Mouse (Mus musculus) urinary bladder, postnatal 4 days (tissue): Measurements from ENCODE around the gene Med28.

Experiments
- DNase-seq, 2 experiments: peaks; one replicate each; pipeline ENCODE4 v3.0.0; 2021 to 2022; ENCODE audit warnings: low spot score in 2 of 2

The Med28 gene

GRCm38 (mm10) chr5:45519960-45520808 lies at the start of gene Med28:
TSS of gene Med28 (plus strand) at chr5:45520229.
- peak; percentile 92 to 96 for DNase-seq

GRCm38 (mm10) chr5:45472880-45473450 lies 47.1 kb upstream of the Med28 start:
- no peak for DNase-seq

- no peak for DNase-seq
Observed at GRCm38 (mm10) chr5:45473521-45473920, 46.5 kb upstream of the Med28 start.

GRCm38 (mm10) chr5:45474215-45474614 lies 45.8 kb upstream of the Med28 start:
- DNase-seq, result no peak

- no peak for DNase-seq
Observed at GRCm38 (mm10) chr5:45474758-45475157, 45.3 kb upstream of the Med28 start.

- no peak for DNase-seq
Observed at GRCm38 (mm10) chr5:45475771-45476170, 44.3 kb upstream of the Med28 start.

GRCm38 (mm10) chr5:45476288-45476687 lies 43.7 kb upstream of the Med28 start:
- no peak for DNase-seq

- DNase-seq, result no peak
Observed at GRCm38 (mm10) chr5:45477601-45478000, 42.4 kb upstream of the Med28 start.

- no peak for DNase-seq
Observed at GRCm38 (mm10) chr5:45480066-45480465, 40.0 kb upstream of the Med28 start.

GRCm38 (mm10) chr5:45481125-45481524 lies 38.9 kb upstream of the Med28 start:
- DNase-seq, result no peak

GRCm38 (mm10) chr5:45482607-45483006 lies 37.4 kb upstream of the Med28 start:
- DNase-seq, result no peak

GRCm38 (mm10) chr5:45483654-45484053 lies 36.4 kb upstream of the Med28 start:
- no peak for DNase-seq

GRCm38 (mm10) chr5:45491776-45492175 lies 28.3 kb upstream of the Med28 start:
- no peak for DNase-seq

GRCm38 (mm10) chr5:45493191-45494092 lies 26.6 kb upstream of the Med28 start, which contains the start of gene Lap3:
TSS of gene Lap3 (plus strand) at chr5:45493374.
- peak; percentile 99 for DNase-seq

GRCm38 (mm10) chr5:45494093-45494755 lies 25.8 kb upstream of the Med28 start:
- no peak for DNase-seq

- no peak for DNase-seq
Observed at GRCm38 (mm10) chr5:45495429-45495975, 24.5 kb upstream of the Med28 start.

GRCm38 (mm10) chr5:45496042-45496441 lies 24.0 kb upstream of the Med28 start:
- DNase-seq, result no peak

- no peak for DNase-seq
Observed at GRCm38 (mm10) chr5:45496479-45496878, 23.6 kb upstream of the Med28 start.

GRCm38 (mm10) chr5:45496930-45497550 lies 23.0 kb upstream of the Med28 start:
- no peak for DNase-seq

- no peak for DNase-seq
Observed at GRCm38 (mm10) chr5:45497564-45497963, 22.5 kb upstream of the Med28 start.

- no peak for DNase-seq
Observed at GRCm38 (mm10) chr5:45510071-45510470, 10.0 kb upstream of the Med28 start.
